Mouse (Mus musculus) kidney, adult 2 months (tissue): ENCODE data around the gene Gdpgp1. TPM values are rescaled to one million over a fixed set of nuclear protein-coding genes. Genes with fewer than 3 reads are reported as not detected.
A peak's percentile ranks its signal among the peaks of the same experiment; 100 is the strongest.

Experiments used
- DNase-seq: peaks from one replicate; pipeline ENCODE4 v3.0.0; 2021
- H3K27ac ChIP-seq: fragments of 200-500 bp; 2 replicates; pipeline ENCODE4 v1.5.1; 2012; ENCODE audit warnings: low read depth, low read length, control low read depth, inconsistent platforms; ENCODE audit not compliant: insufficient read depth
- H3K27me3 ChIP-seq: fragments of 200-500 bp; replicated peaks from 2 replicates; pipeline ENCODE4 v1.6.1; 2012; ENCODE audit warnings: mild to moderate bottlenecking, moderate library complexity, low read length, inconsistent platforms; ENCODE audit not compliant: control insufficient read depth, insufficient read depth
- H3K36me3 ChIP-seq: fragments of 200-500 bp; 2 replicates; pipeline ENCODE4 v1.6.1; 2012; ENCODE audit warnings: mild to moderate bottlenecking, moderate library complexity, low read length, inconsistent platforms; ENCODE audit not compliant: control insufficient read depth, insufficient read depth
- H3K4me1 ChIP-seq: fragments of 200-500 bp; 2 replicates; pipeline ENCODE4 v1.6.1; 2011; ENCODE audit warnings: low read length; ENCODE audit not compliant: control insufficient read depth, insufficient read depth
- H3K4me3 ChIP-seq: fragments of 200-500 bp; 2 replicates; pipeline ENCODE4 v1.5.1; 2011; ENCODE audit warnings: mild to moderate bottlenecking, low read depth, low read length, control low read depth; ENCODE audit not compliant: insufficient read depth
- CTCF ChIP-seq: fragments of 200-500 bp; conservative IDR thresholded peaks from 2 replicates; pipeline ENCODE4 v1.5.1; 2011; ENCODE audit warnings: low read depth, mild to moderate bottlenecking, control low read depth, low read length, moderate library complexity, mixed read lengths; ENCODE audit not compliant: insufficient read depth, insufficient read length
- POLR2A ChIP-seq: fragments of 200-500 bp; IDR thresholded peaks from one replicate; pipeline ENCODE4 v1.6.1; 2011; ENCODE audit warnings: low read depth, low read length, control low read depth
- WGBS: fragments of 180-500 bp; shearing (Covaris S2); methylation state at CpG from one replicate; pipeline ENCODE4 v1.1.7; 2018; 5-methylcytosine and 5-hydroxymethylcytosine counted together
- polyA plus RNA-seq: library from polyadenylated mRNA; depleted of rRNA; stranded (reverse); fragments of >200 nt; gene quantifications from 2 replicates; pipeline ENCODE4 v1.2.3, GENCODE M21; 2012

Gene Gdpgp1
- polyA plus RNA-seq, 1 experiment: 2.4 TPM

DNA sequence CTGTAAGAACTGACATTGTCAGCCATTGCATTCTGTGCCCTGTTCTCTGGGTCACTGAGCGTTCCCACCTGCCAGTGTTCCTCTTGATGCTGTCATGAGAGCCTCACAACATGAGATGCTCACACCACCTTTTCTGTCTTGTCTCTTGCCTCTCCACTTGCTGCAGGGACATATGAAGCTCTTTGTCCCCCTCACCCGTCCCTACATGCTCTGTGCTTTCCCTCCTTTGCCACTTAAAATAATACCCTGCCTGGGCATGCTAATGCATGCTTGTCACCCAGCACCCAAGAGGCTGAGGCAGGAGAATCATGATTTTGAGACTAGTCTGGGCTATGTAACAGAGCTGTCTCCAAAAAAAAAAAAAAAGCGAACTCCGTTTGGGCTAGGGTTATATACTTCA lies 21.7 kb upstream of the Gdpgp1 start:
- peaks cover 40% of the 10 kb centered on the region for H3K4me1 ChIP-seq
- no peak overlapping the region for H3K4me3 ChIP-seq
- TF ChIP-seq POLR2A: no peak
- TF ChIP-seq CTCF: no peak
- DNase-seq: no peak
- H3K27ac ChIP-seq: no peak overlapping the region
- no peaks in the 10 kb centered on the region for H3K27me3 ChIP-seq
- H3K36me3 ChIP-seq: no peaks in the 10 kb centered on the region
- WGBS: 73% methylated on average over 4 of the region's 4 CpGs

DNA sequence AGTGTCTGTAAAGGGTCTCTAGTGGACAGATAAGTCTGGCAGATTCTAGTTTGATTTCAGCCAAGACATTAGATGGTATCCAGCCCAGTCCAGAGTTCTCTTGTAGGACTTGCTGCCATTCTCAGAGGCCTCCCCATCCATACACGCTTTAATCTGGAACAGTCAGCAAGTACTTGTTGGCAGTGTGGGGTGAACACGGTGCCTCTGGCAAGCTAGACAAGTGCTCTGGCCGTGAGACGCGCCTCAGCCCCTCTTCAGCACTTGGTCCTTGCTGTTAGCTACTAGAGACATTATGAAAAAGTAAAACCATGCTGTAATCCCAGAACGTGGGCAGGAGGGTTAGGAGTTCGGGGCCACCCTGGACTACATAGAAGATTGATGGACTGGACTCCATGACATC lies 19.1 kb upstream of the Gdpgp1 start:
- H3K36me3 ChIP-seq: peaks cover 1% of the 10 kb centered on the region
- no peaks in the 10 kb centered on the region for H3K27me3 ChIP-seq
- H3K4me3 ChIP-seq: no peak overlapping the region
- H3K27ac ChIP-seq: no peak overlapping the region
- peaks cover 16% of the 10 kb centered on the region for H3K4me1 ChIP-seq
- TF ChIP-seq POLR2A: no peak
- no peak for TF ChIP-seq CTCF
- 84% methylated on average over 7 of the region's 7 CpGs for WGBS
- no peak for DNase-seq

DNA sequence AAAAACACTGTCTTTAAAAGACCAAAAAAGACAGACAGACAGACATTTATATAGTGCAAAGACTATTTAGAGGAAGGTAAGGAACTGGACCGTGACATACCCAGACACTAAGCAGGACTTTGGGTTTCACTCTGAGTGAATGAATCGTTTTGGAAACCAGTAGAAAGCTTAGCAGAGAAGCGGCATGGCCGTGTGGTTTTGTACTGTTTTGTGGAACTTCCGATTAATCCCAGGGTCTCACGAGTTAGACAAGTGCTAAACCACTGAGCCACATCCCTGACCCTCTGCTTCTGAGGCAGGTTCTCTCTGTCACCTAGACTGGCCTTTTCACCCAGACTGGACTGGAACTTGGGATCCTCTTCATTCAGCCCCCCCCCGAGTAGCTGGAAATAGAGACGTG lies 18.2 kb upstream of the Gdpgp1 start:
- TF ChIP-seq POLR2A (no peak), CTCF (no peak)
- DNase-seq: no peak
- Histone ChIP-seq H3K4me3 (no peak overlapping the region), H3K4me1 (peaks cover 8% of the 10 kb centered on the region), H3K27me3 (no peaks in the 10 kb centered on the region), H3K27ac (no peak overlapping the region), H3K36me3 (peaks cover 1% of the 10 kb centered on the region)
- WGBS: 73% methylated on average over 8 of the region's 8 CpGs

DNA sequence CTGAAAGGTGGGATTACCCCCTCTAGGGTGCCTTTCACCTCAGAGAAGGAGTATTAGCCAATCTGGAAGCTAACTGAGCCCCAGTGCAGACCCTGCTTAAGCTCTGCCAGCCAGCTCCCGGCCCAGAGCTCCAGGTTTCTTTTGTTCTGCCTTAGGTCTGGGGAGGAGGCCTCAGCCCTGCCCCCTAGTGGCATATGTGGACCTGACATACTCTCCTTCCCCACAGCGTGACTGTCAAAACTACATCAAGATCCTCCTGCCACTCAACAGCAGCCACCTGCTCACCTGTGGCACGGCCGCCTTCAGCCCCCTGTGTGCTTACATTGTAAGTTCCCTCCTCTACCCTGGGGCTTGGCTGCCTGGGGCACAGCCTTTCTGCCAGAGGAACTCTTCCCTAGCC lies 17.3 kb upstream of the Gdpgp1 start:
- TF ChIP-seq CTCF (peak; percentile 92), POLR2A (no peak)
- Histone ChIP-seq H3K4me1 (peaks cover 2% of the 10 kb centered on the region; the same call in 1 of the 2 replicates), H3K27me3 (no peaks in the 10 kb centered on the region), H3K27ac (no peak overlapping the region), H3K36me3 (peaks cover 1% of the 10 kb centered on the region), H3K4me3 (no peak overlapping the region)
- 35% methylated on average over 4 of the region's 4 CpGs for WGBS
- peak; percentile 78 for DNase-seq

DNA sequence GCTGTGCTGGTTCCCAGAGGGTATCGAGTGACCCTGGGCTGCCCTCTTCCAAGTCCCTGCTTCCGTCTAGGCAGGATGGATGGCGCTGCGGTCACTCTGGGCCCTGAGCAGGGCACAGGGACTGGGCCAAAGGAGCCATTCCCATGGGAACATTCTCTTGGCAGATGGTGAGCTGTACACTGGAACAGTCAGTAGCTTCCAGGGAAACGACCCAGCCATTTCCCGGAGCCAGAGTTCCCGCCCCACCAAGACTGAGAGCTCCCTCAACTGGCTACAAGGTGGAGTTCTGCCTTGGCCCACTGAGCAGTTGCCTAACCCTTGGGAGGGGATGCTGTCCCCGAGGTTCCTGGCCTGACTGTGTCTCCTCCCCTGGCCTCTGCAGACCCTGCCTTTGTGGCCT lies 16.1 kb upstream of the Gdpgp1 start:
- DNase-seq: peak; percentile 75
- H3K27me3 ChIP-seq: no peaks in the 10 kb centered on the region
- TF ChIP-seq POLR2A (no peak), CTCF (peak; percentile 20; the same call in 1 of the 2 replicates)
- no peak overlapping the region for H3K27ac ChIP-seq
- peaks cover 6% of the 10 kb centered on the region for H3K36me3 ChIP-seq
- 46% methylated on average over 8 of the region's 8 CpGs for WGBS
- H3K4me1 ChIP-seq: peaks cover 2% of the 10 kb centered on the region; the same call in 1 of the 2 replicates
- H3K4me3 ChIP-seq: no peak overlapping the region

DNA sequence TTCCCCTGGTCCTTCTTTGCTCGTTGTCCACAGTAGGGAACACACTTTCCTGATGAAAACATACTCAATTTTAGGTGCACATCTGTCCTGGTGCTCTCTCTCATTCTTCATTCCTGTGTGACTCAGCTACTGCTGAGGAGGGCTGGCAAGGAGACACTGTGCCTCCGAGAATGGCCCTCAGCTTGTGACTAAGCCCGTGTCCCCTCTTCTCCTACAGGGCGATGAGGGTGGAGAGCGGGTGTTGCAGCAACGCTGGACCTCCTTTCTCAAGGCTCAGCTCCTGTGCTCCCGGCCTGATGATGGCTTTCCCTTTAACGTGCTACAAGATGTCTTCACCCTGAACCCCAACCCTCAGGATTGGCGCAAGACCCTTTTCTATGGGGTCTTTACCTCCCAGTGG lies 14.0 kb upstream of the Gdpgp1 start:
- no peak overlapping the region for H3K27ac ChIP-seq
- DNase-seq: no peak
- no peaks in the 10 kb centered on the region for H3K27me3 ChIP-seq
- TF ChIP-seq CTCF (no peak), POLR2A (no peak)
- H3K36me3 ChIP-seq: peaks cover 6% of the 10 kb centered on the region
- peaks cover 2% of the 10 kb centered on the region; the same call in 1 of the 2 replicates for H3K4me1 ChIP-seq
- 93% methylated on average over 9 of the region's 9 CpGs for WGBS
- no peak overlapping the region for H3K4me3 ChIP-seq

DNA sequence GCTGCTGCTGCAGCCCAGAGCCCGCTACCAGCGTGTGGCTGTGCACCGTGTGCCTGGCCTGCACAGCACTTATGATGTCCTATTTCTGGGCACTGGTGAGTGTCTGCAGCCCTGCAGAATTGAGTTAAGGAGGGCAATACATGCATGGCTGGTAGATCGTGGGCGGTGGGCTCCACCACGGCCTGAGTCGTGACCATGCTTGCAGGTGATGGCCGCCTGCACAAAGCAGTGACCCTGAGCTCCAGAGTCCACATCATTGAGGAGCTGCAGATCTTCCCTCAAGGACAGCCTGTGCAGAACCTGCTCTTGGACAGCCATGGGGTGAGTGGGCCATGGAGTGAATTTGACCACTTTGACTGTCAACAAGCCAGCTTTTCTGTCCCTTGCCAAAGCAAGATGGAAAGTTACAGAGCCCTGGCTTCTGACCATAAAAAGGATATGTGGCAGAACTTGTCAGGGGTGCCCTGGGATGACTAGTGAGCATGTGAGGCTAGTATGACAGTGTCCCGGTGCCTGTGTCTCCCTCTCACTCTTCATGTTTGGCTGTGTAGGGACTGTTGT lies 12.3 kb upstream of the Gdpgp1 start:
- H3K27ac ChIP-seq: no peak overlapping the region
- DNase-seq: no peak
- peaks cover 2% of the 10 kb centered on the region; the same call in 1 of the 2 replicates for H3K4me1 ChIP-seq
- H3K4me3 ChIP-seq: no peak overlapping the region
- TF ChIP-seq CTCF (no peak), POLR2A (no peak)
- no peaks in the 10 kb centered on the region for H3K27me3 ChIP-seq
- WGBS: 92% methylated on average over 9 of the region's 9 CpGs
- H3K36me3 ChIP-seq: peaks cover 6% of the 10 kb centered on the region
